Mouse (Mus musculus): Measurements from ENCODE around the gene Aqp2. TPM values are rescaled to one million over a fixed set of nuclear protein-coding genes. Genes with fewer than 3 reads are reported as not detected.

The Aqp2 gene
- polyA plus RNA-seq, 3 experiments from 2014 or later, result not detected

DNA sequence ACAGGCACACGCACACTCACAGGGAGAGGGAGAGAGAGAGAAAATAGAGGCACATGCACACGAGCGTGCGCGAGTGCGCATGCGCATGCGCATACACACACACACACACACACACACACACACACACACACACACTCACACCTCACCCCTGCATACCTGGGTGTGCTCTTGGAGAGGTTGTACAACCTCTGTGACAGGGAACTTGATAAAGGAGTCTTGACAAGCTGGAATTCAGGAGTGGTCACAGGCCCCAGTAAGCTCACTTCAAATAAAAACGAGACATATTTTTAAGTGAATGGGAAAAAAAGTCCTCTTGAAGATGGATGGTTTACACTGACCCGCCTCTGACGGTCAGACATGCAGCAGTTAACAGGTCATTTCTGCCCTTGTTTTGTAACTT lies 43.2 kb downstream of the Aqp2 start:
- no peak for ATAC-seq

DNA sequence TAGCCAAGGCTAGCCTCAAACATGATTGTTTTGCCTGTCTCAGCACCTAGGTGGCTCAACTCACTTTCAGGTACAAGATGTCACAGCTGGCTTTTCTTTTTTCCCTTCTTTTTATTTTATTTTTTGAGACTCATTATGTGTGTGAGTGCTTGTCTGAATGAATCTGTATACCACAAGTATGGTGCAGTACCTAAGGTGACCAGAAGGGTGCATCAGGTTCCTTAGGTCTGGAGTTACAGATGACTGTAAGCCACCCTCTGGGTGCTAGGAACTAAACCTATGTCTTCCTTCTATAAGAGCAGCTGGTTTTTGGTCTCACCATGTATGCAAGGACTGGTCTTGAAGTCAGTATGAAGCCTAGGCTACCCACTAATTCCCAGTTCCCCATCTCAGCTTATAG lies 52.8 kb downstream of the Aqp2 start:
- no peak for ATAC-seq

Other genes starting within 250 kb of the Aqp2 start
- 10 to 100 TPM in 1 of 3 experiments, 1 to 10 TPM in 2; 5.5 to 13.4 (median 9.2) TPM for gene Fmnl3, start 208.6 kb upstream of the Aqp2 start, polyA plus RNA-seq (2017; shearing (Covaris generic))
- gene Tmbim6, start 186.2 kb upstream of the Aqp2 start, polyA plus RNA-seq (2017; shearing (Covaris generic)), result 1,000 to 10,000 TPM; 1,026 to 1,183 (median 1,027) TPM
- 1 to 10 TPM in 1 of 3 experiments, under 1 TPM in 2; 0.10 to 1.9 (median 0.78) TPM for gene Nckap5l, start 121.3 kb upstream of the Aqp2 start, polyA plus RNA-seq (2017; shearing (Covaris generic))
- gene Bcdin3d, start 104.3 kb upstream of the Aqp2 start, polyA plus RNA-seq (2017; shearing (Covaris generic)), result 10 to 100 TPM; 16.9 to 30.8 (median 30.6) TPM
- under 1 TPM in 2 of 3 experiments, not detected in 1; 0.03 to 0.15 TPM for gene Faim2, start 50.9 kb upstream of the Aqp2 start, polyA plus RNA-seq (2017; shearing (Covaris generic))
- not detected for gene Aqp5, start 11.7 kb downstream of the Aqp2 start, polyA plus RNA-seq (2017; shearing (Covaris generic))
- not detected for gene Aqp6, start 22.3 kb downstream of the Aqp2 start, polyA plus RNA-seq (2017; shearing (Covaris generic))
- gene Racgap1, start 72.6 kb downstream of the Aqp2 start, polyA plus RNA-seq (2017; shearing (Covaris generic)), result 100 to 1,000 TPM in 1 of 3 experiments, 10 to 100 TPM in 2; 18.4 to 106 (median 18.6) TPM
- under 1 TPM in 2 of 3 experiments, not detected in 1; 0.20 to 0.40 TPM for gene Asic1, start 91.3 kb downstream of the Aqp2 start, polyA plus RNA-seq (2017; shearing (Covaris generic))
- 10 to 100 TPM in 2 of 3 experiments, 1 to 10 TPM in 1; 8.4 to 15.5 (median 10.5) TPM for gene Smarcd1, start 123.1 kb downstream of the Aqp2 start, polyA plus RNA-seq (2017; shearing (Covaris generic))
- gene Gm17349, start 126.4 kb downstream of the Aqp2 start, polyA plus RNA-seq (2017; shearing (Covaris generic)), result not detected
- gene Gpd1, start 138.5 kb downstream of the Aqp2 start, polyA plus RNA-seq (2017; shearing (Covaris generic)), result under 1 TPM in 2 of 3 experiments, not detected in 1; 0.24 to 0.39 TPM
- 100 to 1,000 TPM; 133 to 168 (median 166) TPM for gene Cox14, start 146.6 kb downstream of the Aqp2 start, polyA plus RNA-seq (2017; shearing (Covaris generic))
- 10 to 100 TPM; 49.5 to 66.7 (median 56.5) TPM for gene Cers5, start 193.8 kb downstream of the Aqp2 start, polyA plus RNA-seq (2017; shearing (Covaris generic))

All from inflammation-experienced regulatory T-cells, adult 6 months (primary cell).